Mouse (Mus musculus) testis, adult 2 months (tissue): ENCODE measurements around the gene Prkcb.

Experiments
- CTCF ChIP-seq: fragments of 200-500 bp; IDR thresholded peaks from 2 replicates; pipeline ENCODE4 v1.5.1; 2012; ENCODE audit warnings: low read depth, mild to moderate bottlenecking, inconsistent platforms, low read length, moderate library complexity; ENCODE audit not compliant: control insufficient read depth, insufficient read depth, insufficient replicate concordance
- POLR2A ChIP-seq: fragments of 200-500 bp; IDR thresholded peaks from 2 replicates; pipeline ENCODE4 v1.6.1; 2012; ENCODE audit warnings: low read depth, mild to moderate bottlenecking, inconsistent platforms, low read length, moderate library complexity; ENCODE audit not compliant: control insufficient read depth

DNA sequence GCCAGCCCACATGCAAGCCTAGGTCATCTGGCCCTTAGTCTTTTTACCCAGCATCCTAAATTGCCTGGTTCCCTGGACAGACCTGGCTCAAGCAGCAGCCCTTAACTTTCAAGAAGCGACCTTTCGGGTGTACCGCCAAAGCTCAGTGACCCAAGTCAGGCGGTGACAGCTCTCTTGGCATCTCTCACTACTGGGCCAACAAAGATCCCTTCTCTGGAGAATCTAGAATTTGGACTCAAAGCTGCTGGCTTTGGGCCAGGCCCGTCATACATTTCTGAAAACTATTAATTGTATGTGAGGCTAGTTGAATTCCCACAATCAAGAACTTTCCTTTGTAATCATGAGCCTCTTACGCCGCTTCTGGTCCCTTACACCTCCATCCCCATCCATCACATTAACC is 147.0 kb downstream of the Prkcb start:
- no peak for TF ChIP-seq CTCF
- no peak for TF ChIP-seq POLR2A
